Mouse (Mus musculus) layer of hippocampus, adult 9-10 months (tissue): ENCODE measurements around the gene Clasp2.

ENCODE experiments used
- DNase-seq: peaks from one replicate; pipeline ENCODE4 v3.0.0; 2022; ENCODE audit warnings: low spot score

Gene Clasp2

GRCm38 (mm10) chr9:113931375-113932099 lies 190.3 kb downstream of the Clasp2 start:
- DNase-seq, result no peak

- DNase-seq, result no peak
Measured at GRCm38 (mm10) chr9:113932100-113932470, 190.8 kb downstream of the Clasp2 start.

- DNase-seq, result no peak
Measured at GRCm38 (mm10) chr9:113932501-113932900, 191.2 kb downstream of the Clasp2 start.

GRCm38 (mm10) chr9:113935638-113936037 lies 194.4 kb downstream of the Clasp2 start:
- DNase-seq, result no peak

GRCm38 (mm10) chr9:113939063-113939850 lies 198.0 kb downstream of the Clasp2 start:
- no peak for DNase-seq

GRCm38 (mm10) chr9:113941103-113941805 lies 200.0 kb downstream of the Clasp2 start:
- no peak for DNase-seq

- DNase-seq, result no peak
Measured at GRCm38 (mm10) chr9:113943372-113943771, 202.1 kb downstream of the Clasp2 start.

GRCm38 (mm10) chr9:113947216-113947615 lies 205.9 kb downstream of the Clasp2 start:
- no peak for DNase-seq

GRCm38 (mm10) chr9:113957777-113958176 lies 216.5 kb downstream of the Clasp2 start:
- DNase-seq, result no peak

- DNase-seq, result no peak
Measured at GRCm38 (mm10) chr9:113963718-113964117, 222.4 kb downstream of the Clasp2 start.

GRCm38 (mm10) chr9:113964415-113964814 lies 223.1 kb downstream of the Clasp2 start:
- DNase-seq, result no peak

- DNase-seq, result no peak
Measured at GRCm38 (mm10) chr9:113966838-113967237, 225.6 kb downstream of the Clasp2 start.

- DNase-seq, result no peak
Measured at GRCm38 (mm10) chr9:113968967-113969366, 227.7 kb downstream of the Clasp2 start.
